Mouse (Mus musculus): ENCODE data around the gene Fes.

GRCm38 (mm10) chr7:80342858-80343257 is 44.9 kb downstream of the Fes start, which contains the start of gene Hddc3:
- TF ChIP-seq CTCF (IDR thresholded peaks at IDR 0.05; ENCODE audit: low read depth, low read length) (peak; percentile 88), POLR2A (IDR thresholded peaks at IDR 0.05; ENCODE audit: extremely low read depth, insufficient read depth, low read length) (0 out of 2 replicates have a peak, but pooled peaks have one; percentile 27)

All from liver, adult 2 months (tissue).